Mouse (Mus musculus) neural tube, embryonic 15.5 days (tissue): ENCODE data around the gene Cbfa2t3. TPM values are rescaled to one million over a fixed set of nuclear protein-coding genes. Genes with fewer than 3 reads are reported as not detected.

ENCODE experiments used
- microRNA-seq: library from miRNA; unstranded; fragments of <30 nt; microRNA quantifications from one replicate; pipeline ENCODE4, GENCODE M21; 2017
- polyA plus RNA-seq: library from polyadenylated mRNA; unstranded; fragments of >200 nt; fragmentation: Nextera tagmentation; extraction: Ambion mirVana; gene quantifications from 2 replicates; pipeline ENCODE4 v1.2.1, GENCODE M21; 2015

The Cbfa2t3 gene
- polyA plus RNA-seq, 1 experiment from 2014 or later: 16.8 TPM

Small RNAs within 50 kb of the gene (microRNA-seq; reads per million reads assigned to microRNA genes)
- not detected for gene Mir6396

Other genes starting within 250 kb of the Cbfa2t3 start
- 0.12 and 1.1 TPM in 2 replicates for gene Snai3, start 238.4 kb downstream of the Cbfa2t3 start, polyA plus RNA-seq
- 34.9 and 36.8 TPM in 2 replicates for gene Rnf166, start 223.0 kb downstream of the Cbfa2t3 start, polyA plus RNA-seq
- 66.2 and 80.2 TPM in 2 replicates for gene Ctu2, start 223.0 kb downstream of the Cbfa2t3 start, polyA plus RNA-seq
- 2.1 and 5.1 TPM in 2 replicates for gene Piezo1, start 147.8 kb downstream of the Cbfa2t3 start, polyA plus RNA-seq
- gene Cdt1, start 131.1 kb downstream of the Cbfa2t3 start, polyA plus RNA-seq: 6.8 and 15.4 TPM in 2 replicates
- 189 and 207 TPM in 2 replicates for gene Aprt, start 122.2 kb downstream of the Cbfa2t3 start, polyA plus RNA-seq
- 6.7 and 9.5 TPM in 2 replicates for gene Galns, start 87.6 kb downstream of the Cbfa2t3 start, polyA plus RNA-seq
- 103 and 113 TPM in 2 replicates for gene Trappc2l, start 87.5 kb downstream of the Cbfa2t3 start, polyA plus RNA-seq
- 0.14 TPM in 1 of 2 replicates, not detected in the other for gene Pabpn1l, start 76.4 kb downstream of the Cbfa2t3 start, polyA plus RNA-seq
- gene Acsf3, start 76.4 kb upstream of the Cbfa2t3 start, polyA plus RNA-seq: 15.2 and 20.3 TPM in 2 replicates
- gene Cdh15, start 148.9 kb upstream of the Cbfa2t3 start, polyA plus RNA-seq: 2.7 and 3.2 TPM in 2 replicates